Mouse (Mus musculus) regulatory T cell (primary cell): Measurements from ENCODE around the gene Nf1.

Experiments
- in situ Hi-C: fragments of 300-600 bp; cut with MboI, MseI; formaldehyde crosslinking; loops from one replicate; pipeline ENCODE4 v1.15.1; 2025; ENCODE audit warnings: high pct_unique_total_duplicates

Nf1 gene

DNA sequence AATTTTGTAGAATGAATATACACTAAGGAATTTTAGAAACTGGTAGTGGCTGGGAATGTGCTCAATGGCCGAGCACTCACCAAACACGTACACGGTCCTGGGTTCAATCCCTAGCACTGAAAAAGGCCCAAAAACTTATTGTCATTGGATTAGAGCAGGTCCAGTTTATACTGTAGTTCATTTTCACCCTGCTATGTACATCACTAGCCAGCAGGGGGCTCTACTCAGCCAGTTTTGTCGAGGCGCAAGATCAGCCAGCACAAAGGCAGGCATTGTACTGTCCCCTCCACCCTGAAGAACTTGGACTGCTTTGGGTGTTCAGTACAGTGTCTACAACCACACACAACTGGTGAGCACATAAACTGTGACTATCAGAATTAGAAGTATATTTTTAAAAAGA lies 244.7 kb downstream of the Nf1 start:
- in situ Hi-C loops, result no loop called here

DNA sequence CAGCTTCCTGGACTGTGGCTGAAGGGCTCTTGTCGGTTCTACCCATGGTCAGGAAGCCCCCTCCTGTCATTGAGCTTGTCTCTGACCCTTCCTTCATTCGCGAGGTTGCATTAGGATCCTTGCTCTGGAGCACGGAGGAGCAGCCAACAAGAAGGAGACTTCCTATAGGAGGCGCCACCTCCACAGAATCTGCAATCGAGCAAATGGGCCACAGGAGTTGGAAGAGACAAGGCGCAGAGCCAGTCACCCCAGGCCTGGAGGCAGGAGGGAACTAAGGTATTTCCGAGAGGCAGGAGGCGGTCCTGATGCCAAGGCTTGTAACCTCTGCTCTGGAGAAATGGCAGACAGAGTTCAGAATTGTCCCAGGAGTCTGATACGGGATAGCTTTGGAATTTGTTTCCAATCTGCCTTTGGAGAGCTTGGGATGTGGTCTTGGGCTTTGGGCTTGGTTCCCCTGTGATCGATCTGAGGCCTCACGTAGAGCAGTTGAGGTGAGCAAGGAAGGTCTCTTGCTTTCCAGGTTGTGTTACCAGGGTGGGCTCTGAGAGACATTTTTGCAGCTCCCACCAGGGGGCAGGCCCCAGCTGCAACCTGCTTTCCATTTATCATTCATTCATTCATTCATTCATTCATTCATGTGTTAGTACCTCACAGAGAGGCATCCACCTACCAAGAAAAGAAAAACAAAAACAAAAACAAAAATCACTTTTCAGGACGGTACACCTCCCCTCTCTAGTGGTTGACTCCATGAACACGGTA lies 250.0 kb downstream of the Nf1 start:
- in situ Hi-C loops, result loop anchor here (5.0 kb wide), 3 partner anchors 38 to 333 kb away; no protein-coding TSS in a partner anchor

DNA sequence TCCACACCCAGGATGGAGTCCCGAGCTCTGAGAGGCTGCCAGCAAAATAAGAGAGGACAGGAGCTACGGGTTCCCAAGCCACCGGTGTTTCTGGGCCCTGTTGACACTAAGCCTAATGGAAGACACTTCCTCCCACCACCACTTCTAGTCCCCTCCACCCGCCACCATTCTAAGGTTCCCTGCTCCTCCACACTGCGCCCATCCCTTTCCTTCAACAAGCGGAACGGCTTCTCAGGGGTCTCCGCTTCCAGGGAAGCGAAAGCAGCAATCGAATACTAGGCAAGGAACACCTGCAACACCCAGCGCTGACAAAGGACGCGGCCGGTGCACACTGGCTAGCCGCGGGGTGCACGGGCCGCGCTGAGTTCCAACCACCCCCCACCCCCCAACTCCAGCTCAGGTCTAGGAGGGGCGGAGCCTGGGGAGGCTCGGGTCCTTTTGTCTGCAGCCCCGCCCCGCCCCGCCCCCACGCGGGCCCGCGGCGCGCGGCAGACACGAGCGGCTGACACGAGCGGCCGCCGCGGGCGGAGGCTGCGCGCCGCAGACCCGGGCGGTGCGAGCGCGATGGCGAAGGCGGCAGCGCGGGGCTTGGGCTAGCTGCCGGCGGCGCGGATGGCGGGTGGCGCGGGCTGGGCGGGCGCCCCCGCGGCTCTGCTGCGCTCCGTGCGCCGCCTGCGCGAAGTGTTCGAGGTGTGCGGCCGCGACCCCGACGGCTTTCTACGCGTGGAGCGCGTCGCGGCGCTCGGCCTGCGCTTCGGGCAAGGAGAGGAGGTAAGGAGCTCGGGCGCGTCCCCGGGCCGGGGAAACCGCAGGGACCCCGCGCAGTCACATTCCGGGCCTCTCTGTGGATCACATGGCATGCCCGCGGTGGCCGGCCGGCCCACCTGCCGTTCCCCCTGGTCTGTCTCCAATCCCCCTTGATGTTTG lies 251.4 kb downstream of the Nf1 start, which contains the start of gene Rab11fip4:
TSS of gene Rab11fip4 (plus strand) at position 549 of the 927 bp plus-strand sequence.
- in situ Hi-C loops, result no loop called here

DNA sequence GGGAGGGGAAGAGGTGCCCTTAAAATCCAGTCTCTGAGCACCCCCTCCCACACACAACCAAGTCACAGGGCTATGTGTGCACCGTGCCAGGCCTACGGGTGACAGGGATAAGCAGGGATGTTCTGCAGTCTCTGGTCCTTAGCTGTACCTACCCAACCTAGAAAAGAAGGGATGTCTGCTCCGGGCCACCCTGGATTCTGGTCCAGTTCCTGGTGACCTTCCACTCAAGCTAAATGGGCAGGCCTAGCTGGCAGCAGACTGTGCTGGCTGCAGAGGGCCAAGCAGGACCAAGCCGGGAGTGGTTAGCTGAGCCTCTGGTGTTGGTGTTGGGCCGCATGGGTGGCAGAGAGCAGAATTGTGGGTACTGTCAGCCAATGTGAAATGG lies 252.1 kb downstream of the Nf1 start:
- in situ Hi-C loops, result no loop called here

DNA sequence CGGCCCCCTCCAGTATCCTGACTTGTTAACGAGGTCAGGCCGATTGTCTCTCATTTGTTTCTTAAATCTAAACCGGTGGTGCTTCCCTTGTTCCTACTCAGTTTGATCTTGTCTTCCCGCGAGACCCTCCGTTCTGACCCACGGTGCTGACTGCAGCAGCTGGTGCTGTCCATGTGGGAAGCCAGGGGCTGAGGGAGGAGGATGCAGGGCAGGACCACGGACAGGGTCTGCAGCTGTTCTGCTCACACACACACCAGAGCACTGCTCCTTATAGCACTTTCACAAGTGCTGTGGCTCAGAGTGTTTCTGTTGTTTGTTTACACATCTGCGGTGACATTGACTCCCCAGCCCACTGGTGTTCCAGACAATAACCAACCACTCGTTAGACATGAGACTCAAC lies 254.0 kb downstream of the Nf1 start:
- in situ Hi-C loops, result no loop called here

DNA sequence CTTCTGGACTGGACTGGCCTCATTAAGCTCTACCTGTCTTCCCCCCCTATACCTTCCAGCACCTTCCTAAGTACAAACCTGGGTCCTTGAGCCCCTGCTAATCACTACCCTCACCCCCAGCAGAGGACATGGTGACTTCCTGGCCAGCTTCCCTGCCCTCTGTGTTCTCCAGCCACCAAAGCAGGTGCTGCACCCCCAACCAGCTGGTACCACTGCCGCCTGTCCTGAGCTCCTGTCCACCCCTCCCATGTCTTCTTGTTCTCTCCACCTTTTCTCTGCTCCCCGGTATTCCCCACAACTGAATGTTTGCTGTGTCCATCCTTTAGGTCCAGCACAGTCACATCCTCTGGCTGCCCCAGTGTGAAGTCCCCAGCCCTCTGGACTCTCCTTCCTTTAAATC lies 271.0 kb downstream of the Nf1 start:
- in situ Hi-C loops, result no loop called here

DNA sequence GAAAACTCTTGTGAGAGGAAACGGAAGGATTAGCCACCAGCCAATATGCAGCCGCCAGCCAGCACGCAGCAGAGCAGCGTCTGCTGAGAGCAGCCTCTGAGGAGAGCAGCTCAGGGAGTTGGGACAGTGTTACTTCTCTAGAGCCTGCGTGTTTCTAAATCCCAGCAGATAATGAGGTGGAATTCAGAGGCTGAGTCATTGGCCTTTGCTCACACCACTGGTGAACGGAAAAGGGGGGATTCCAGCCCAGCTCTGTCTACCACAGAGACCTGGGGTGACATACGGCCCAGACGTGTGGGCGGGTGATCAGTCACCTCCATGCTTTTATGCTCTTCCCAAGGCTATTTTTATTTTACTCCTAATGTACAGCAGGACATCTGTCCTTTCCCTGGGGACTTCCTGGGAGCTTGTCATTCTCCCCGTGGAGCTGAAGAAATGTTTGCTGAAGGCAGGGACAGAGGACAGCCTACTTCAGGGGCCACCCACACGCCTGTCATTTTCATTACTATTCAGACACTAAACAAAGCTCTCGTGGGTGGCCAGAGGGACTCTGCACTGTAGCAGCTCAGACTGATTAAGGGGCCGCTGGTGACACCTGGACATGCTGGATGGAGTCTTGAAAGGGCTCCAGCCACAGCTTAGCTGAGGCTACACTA lies 271.6 kb downstream of the Nf1 start:
- in situ Hi-C loops, result no loop called here

DNA sequence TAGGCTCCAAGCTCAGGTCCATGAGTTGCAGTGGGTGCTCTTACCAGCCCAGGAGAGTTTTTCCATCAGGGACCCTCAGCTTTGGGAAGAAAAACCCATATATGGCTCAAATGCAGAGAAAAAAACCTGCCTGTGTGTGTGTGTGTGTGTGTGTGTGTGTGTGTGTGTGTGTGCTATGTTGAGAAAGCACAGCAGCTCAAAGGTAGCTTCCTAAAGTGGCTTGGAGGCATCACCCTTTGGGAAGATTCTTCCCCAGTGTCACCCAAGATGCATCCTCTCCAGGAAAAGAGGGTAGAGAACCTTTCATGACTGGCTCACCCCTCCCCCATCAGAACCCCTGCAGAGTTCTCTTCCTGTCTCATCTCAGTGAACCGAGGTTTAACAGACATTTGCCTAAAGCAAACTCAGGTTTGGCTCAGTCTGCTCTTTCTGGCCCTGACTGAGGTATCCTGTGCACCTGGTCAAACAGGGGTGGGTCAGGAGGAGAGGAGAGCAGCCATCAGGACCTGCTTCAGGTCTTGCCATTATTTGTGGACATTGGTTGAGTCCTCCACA lies 272.6 kb downstream of the Nf1 start:
- in situ Hi-C loops, result no loop called here

DNA sequence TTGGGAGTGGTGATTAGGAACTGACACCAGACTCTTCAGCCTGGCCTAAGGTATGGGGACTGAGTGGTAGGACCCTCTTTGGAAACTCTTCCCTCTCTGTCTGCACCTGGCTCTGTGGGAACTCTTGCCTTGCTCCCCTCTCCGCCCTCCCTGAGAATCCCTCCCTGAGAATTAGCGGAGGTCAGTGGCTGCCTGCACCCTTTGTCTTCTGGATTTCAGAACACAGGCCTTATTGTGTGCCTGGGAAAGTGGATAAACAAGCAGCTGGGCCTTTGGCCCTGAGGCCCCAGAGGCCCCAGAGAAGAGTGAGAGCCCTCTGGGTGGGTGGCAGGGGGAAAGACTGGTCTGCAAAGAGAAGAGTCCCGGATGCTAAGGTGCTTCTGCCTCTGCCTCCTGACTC lies 273.6 kb downstream of the Nf1 start:
- in situ Hi-C loops, result no loop called here

DNA sequence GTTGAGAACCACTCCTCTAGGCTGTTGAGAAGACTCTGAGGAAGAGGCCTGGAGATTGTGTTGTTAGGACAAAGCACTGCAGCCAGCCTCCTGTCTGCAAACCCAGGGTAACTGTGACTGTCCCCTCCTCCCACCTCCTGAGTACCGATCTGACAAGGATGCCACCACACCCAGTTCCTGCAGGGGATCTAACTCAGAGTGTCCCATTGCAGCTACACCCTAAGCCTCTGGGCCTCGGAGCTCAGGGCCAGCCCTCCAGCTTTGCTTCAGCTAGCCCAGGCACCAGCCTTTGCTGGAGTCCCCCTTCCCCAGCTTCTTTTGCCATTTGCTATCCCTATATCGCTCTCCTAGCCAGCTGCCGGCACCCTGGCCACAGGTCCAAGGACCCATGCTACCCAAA lies 274.2 kb downstream of the Nf1 start:
- in situ Hi-C loops, result no loop called here

DNA sequence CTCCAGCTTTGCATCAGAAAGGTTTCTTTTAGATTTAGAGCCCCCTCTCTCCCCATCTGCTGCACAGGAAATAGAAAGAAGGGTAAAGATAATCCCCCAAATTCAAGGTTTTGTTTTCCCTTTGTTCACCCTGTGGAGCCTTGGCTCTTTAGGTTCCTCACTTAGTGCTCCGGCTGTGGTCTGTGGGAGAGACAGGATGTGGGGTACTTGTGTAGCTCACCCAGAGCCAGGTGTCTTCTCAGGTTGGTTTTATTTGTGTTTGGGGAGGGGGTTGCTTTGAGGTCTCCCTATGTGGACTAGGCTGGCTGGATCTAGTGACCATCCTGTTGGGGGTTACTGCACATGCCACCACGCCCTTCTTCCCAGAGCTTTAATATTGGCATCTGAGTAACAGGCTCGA lies 275.4 kb downstream of the Nf1 start:
- in situ Hi-C loops, result loop anchor here (5.0 kb wide), 1 partner anchor 467 kb away; the partner anchor contains the start of gene Crlf3

DNA sequence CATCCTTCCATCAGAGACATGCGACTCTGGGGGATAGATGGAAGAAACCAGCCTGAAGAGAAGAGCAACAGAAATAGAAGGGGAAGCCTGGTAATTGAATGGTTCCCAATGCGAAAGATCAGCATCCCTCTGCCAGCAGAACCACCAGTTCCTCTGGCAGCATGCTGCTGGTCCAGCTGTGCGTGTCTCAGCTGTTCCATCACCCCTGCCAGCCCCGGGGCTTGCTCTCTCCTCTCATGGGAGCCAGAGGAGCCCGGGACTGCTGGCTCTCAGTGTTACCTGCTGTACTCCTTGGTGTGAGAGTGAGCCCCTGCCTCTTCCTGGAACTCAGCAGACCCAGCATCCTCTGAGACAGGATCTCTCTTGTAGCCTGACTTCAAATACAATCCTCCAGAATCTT lies 276.4 kb downstream of the Nf1 start:
- in situ Hi-C loops, result loop anchor here (5.0 kb wide), 1 partner anchor 466 kb away; the partner anchor contains the start of gene Crlf3

DNA sequence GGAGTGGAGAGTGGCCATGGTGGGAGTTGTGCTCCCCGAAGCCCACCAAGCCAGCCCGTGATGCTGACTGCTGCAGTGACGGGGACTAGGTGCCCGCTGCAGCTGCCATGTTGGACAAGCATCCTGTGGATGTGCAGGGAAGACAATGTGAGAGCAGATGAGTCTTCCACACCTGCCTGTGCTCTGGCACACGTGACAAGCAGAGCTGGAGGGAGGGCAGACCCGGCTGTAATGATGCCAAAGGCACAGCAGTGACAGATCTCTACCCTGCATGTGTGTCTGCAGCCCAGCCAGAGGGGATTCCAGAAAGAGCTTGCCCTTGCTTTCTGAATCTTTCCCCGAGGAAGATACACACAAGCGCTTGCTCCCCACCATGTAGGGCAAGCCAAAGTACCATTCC lies 278.5 kb downstream of the Nf1 start:
- in situ Hi-C loops, result loop anchor here (5.0 kb wide), 1 partner anchor 464 kb away; the partner anchor contains the start of gene Crlf3

DNA sequence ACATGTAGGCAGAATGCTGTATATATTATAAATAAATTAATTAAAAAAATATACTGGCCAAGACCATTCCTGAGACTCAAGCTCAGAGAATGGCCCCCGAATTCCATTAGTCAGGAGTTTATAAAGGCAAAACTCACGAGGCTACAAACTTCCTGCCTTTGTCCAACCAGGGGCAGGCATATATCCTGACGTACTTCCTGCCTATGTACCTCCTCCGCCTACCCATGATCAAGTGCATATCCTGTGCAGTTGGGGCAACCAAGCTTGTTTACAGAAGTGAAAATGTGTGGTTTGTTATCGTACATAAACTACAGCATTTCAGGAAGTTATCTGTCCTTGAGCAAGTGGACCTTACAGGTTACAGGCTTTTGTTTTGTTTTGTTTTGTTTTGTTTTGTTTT lies 283.5 kb downstream of the Nf1 start:
- in situ Hi-C loops, result no loop called here

DNA sequence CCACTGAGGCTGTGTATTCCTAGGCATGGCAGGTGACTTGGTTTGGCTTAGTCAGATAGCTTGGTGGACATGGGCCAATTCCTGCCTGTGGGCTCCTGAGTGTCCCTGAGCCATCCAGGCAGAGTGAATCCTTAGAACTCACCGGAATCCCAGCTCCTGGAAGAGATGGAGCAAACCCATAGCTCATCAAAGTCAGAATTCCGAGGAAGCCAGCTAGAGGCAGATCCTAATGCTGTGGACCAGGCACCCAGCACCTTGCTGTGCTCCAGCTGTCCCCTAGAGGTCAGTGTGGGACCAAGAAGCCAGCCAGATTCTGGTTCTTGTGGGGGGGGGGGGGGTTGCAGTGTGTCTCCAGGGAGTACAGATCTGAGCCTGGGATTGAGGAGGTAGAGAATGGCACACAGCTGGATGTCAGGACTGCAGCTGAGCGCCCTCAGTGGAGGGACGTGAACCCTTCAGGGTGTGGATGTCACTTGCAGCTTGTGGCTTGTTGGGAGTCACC lies 285.4 kb downstream of the Nf1 start:
- in situ Hi-C loops, result loop anchor here (5.0 kb wide), 1 partner anchor 38 kb away; no protein-coding TSS in a partner anchor

DNA sequence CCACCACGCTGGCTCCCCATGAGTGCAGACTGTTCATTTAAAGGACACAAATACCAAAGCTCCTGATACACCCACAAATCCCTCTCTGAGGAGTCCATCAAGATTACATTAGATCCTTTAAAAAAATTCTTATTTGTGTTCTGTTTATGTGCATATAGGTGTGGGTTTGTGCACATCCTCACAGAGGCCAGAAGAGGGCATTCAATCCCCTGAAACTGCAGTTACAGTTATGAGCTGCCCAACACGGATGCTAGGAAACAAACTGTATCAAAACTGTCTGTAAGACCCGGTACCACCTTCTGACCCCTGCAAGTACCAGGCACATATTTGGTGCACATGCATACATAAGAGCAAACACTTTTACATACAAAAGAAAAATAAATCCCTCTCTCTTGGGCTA lies 289.2 kb downstream of the Nf1 start:
- in situ Hi-C loops, result loop anchor here (5.0 kb wide), 1 partner anchor 41 kb away; no protein-coding TSS in a partner anchor

DNA sequence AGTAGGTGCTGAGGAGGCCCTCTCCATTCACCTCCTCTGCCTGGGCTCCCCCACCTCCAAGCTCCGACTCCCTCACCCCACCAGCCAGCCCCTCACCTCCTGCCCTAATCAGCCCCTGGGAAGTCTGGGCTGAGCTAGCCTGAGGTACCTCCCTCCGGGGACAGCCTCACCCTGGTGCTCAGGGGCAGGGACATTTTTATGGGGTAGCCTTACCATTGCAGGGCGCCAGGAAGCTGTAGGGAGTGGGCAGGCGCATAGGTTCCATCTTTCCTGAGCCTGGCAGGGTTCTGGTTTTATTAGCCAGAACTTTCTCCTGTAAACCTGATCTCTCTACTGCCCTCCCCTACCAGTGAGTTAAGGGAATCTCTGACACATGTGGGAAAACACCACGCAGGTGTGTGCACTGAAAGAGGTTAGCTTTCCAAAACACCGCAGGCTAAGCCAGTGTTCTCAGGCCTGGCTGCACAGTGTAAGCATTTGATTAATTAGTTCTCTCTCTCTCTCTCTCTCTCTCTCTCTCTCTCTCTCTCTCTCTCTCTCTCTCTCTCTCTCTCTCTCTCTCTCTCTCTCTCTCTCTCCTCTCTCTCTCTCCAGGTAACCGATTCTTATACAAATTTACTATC lies 290.4 kb downstream of the Nf1 start:
- in situ Hi-C loops, result loop anchor here (5.0 kb wide), 1 partner anchor 43 kb away; no protein-coding TSS in a partner anchor

DNA sequence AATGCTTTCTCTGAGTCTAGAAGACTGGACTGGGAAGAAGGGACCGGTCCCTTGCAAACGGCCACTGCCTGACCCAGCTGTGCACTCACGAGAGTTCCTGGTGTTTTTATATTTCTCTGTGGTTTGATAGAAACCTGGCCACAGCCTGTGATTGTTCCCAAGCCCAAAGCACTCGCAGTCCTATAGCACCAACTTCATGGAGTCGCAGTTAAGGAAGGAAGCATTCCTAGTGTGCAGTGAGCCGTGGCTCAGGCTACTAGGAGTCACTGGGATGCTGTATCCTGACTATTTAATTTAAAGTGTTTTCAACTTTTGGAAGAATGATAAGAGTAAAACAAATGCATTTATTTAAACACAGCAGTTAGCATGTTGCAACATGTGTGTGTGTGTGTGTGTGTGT lies 291.0 kb downstream of the Nf1 start:
- in situ Hi-C loops, result no loop called here
